Mouse (Mus musculus) E14TG2a.4 (cell line): ENCODE data around the gene Commd7.
A peak's percentile ranks its signal among the peaks of the same experiment; 100 is the strongest.
"Not testable (repeated sequence)": the region's sequence is repeated elsewhere in the genome, so short reads cannot be mapped to it uniquely, and the experiment has no call there.

Source experiments
- H3K27me3 ChIP-seq: 2 replicates; pipeline ENCODE4 v1.6.1; 2014; ENCODE audit warnings: low read length, control low read depth; ENCODE audit not compliant: insufficient read depth
- H3K36me3 ChIP-seq: 2 replicates; pipeline ENCODE4 v1.6.1; 2014; ENCODE audit warnings: low read length, control low read depth; ENCODE audit not compliant: insufficient read depth
- H3K4me1 ChIP-seq: replicated peaks from 2 replicates; pipeline ENCODE4 v1.6.1; 2014; ENCODE audit warnings: low read depth, low read length, control low read depth
- H3K4me3 ChIP-seq: replicated peaks from 2 replicates; pipeline ENCODE4 v1.5.1; 2014; ENCODE audit warnings: mild to moderate bottlenecking, low read length
- H3K9me3 ChIP-seq: 2 replicates; pipeline ENCODE4 v1.6.1; 2014; ENCODE audit warnings: low read length, control low read depth
- CTCF ChIP-seq: conservative IDR thresholded peaks from 2 replicates; pipeline ENCODE4 v1.5.1; 2014; ENCODE audit warnings: low read length
- NANOG ChIP-seq: IDR thresholded peaks from 2 replicates; pipeline ENCODE4 v1.6.1; 2014; ENCODE audit warnings: borderline replicate concordance, low read length, mixed read lengths
- POU5F1 ChIP-seq: IDR thresholded peaks from 2 replicates; pipeline ENCODE4 v1.6.1; 2014; ENCODE audit warnings: low read length, borderline replicate concordance

Commd7 gene

DNA sequence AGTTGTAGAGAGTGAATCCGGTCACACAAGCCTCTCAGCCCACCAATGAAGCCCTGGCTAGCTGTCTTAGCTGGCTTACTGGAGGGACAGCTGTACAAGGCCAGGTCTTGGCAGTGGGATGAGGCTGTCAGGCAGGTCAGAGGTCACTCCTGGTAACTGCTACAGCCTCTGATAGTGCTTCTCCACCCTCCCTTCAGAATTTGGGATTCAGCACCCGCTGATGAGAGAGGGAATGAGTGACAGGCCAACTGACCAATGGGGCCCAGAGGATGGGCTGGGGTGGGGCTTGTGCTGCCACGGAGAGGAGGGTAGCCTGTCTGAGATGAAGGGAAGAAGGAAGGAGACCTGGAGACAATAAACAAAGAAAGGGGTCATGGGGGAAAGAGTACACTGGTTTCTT is 28.0 kb upstream of the Commd7 start:
- no peak overlapping the region for H3K4me3 ChIP-seq
- TF ChIP-seq CTCF = no peak
- TF ChIP-seq POU5F1 = no peak
- TF ChIP-seq NANOG = no peak
- peaks cover 49% of the 10 kb centered on the region for H3K4me1 ChIP-seq
- H3K27me3 ChIP-seq = no peaks in the 10 kb centered on the region
- no peaks in the 10 kb centered on the region for H3K9me3 ChIP-seq
- H3K36me3 ChIP-seq = peaks cover 93% of the 10 kb centered on the region

DNA sequence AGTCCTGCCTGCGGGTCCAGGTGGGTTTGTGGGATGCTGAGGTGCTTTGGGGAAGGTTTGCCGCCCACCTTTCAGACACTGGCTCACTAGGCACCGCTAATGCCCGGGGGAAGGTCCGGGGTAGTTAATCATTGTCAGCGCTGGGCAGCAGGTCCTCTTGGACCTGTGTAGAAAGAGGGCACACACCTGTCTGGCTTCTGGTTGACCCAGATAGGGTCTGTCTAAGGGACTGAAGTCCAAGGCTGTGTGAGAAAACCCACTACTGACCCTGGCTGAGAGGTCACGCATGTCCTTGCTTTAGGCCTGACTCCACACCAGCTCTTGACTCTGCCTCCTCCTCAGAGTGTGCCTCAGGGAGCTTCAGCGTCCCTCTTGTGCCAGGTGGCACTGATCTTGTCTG is 25.1 kb upstream of the Commd7 start:
- H3K9me3 ChIP-seq, H3K4me3 ChIP-seq, H3K27me3 ChIP-seq: not testable (repeated sequence)
- Histone ChIP-seq H3K36me3 (peaks cover 89% of the 10 kb centered on the region), H3K4me1 (peaks cover 70% of the 10 kb centered on the region)

DNA sequence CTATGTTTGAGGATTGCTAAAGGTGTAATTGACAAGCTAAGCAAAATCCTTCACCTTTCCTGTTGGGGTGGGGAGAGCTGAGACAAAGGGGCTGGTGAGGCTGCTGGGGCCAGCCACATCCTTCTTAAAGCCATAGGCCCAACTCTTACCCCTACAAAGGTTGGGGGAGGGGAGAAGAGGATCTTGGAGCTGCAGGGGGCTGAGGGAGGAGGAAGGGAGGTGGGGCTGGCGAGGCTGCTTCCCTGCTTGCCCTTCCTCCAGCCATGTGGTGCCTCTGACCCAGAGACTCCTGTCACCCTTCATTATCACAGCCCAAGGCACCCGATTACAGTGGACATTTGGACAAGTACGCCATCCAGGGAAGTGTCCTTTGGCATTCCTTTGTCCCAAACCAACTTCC is 19.1 kb upstream of the Commd7 start:
- Histone ChIP-seq H3K27me3 (peaks cover 37% of the 10 kb centered on the region), H3K36me3 (peaks cover 55% of the 10 kb centered on the region), H3K4me3 (peak overlapping the region; percentile 97), H3K4me1 (peaks cover 73% of the 10 kb centered on the region), H3K9me3 (no peaks in the 10 kb centered on the region)
- TF ChIP-seq CTCF = no peak
- TF ChIP-seq NANOG = no peak

DNA sequence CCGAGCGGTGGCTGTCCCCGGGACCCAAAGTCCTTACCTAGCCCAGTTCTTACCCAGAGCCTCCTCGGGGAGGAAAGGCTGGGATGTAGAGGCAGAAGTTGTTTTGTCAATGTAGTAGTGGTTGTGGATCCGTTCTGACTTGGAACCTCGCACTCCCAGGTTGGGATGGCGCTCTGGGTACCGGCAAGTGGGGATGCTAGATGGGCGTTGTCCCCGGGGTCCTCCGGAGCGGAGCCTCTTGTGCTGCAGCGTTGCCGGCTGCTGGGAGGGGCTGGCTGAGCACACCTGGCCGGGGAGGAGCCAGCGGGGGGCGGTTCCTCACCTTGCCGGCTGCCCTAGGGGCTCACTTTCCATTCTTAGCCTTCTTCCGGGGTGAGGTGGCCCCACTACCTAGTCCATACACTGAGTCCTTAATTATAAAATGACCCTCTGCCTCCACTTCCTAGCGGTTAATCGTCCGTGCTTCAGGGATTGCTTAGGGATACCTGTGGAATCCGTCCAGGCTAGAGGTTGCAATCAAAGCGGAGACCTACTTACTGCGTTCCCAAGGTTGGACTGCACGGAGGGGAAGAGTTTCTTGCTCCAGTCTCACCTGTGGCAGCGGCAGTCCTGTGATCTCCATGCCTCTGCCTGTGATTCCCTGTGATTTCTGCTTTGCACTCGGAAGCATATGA is 17.6 kb upstream of the Commd7 start:
- H3K36me3 ChIP-seq = peaks cover 39% of the 10 kb centered on the region
- H3K4me1 ChIP-seq = peaks cover 63% of the 10 kb centered on the region
- peak overlapping the region; percentile 97 for H3K4me3 ChIP-seq
- H3K27me3 ChIP-seq = peaks cover 48% of the 10 kb centered on the region
- no peaks in the 10 kb centered on the region for H3K9me3 ChIP-seq
- TF ChIP-seq POU5F1 = no peak
- no peak for TF ChIP-seq NANOG
- TF ChIP-seq CTCF = no peak

DNA sequence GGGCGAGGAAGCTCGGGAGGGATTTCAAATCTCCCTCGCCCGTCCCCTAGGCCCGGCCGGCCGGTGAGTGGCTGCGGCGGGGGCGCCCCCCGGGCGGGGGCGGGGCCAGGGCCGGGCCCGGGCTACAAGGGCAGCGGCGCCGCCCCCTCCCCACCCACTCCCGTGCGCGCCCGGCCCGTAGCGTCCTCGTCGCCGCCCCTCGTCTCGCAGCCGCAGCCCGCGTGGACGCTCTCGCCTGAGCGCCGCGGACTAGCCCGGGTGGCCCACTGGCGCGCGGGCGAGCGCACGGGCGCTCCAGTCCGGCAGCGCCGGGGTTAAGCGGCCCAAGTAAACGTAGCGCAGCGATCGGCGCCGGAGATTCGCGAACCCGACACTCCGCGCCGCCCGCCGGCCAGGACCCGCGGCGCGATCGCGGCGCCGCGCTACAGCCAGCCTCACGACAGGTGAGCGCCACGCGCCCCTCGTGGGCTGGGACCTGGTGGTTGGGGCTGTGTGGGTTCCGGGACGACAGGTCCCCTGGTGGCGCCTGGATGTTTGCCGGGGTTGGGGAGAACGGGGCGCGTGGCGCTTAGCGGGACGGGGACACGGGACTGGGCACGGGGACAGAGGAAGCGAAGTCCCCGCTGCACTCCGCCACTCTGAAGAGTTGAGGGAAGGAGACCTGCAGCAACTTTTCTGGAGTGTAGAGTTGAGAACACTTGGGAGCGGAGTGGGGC is 16.9 kb upstream of the Commd7 start, which contains the start of gene Dnmt3b:
Gene Dnmt3b (plus strand): TSS at position 153 of the 716 bp plus-strand sequence.
- Histone ChIP-seq H3K9me3 (no peaks in the 10 kb centered on the region), H3K4me3 (peak within 1 kb of the TSS; percentile 97), H3K27me3 (peaks cover 48% of the 10 kb centered on the region), H3K36me3 (peaks cover 32% of the 10 kb centered on the region), H3K4me1 (peaks cover 63% of the 10 kb centered on the region)
- TF ChIP-seq CTCF (no peak), POU5F1 (no peak), NANOG (no peak)

DNA sequence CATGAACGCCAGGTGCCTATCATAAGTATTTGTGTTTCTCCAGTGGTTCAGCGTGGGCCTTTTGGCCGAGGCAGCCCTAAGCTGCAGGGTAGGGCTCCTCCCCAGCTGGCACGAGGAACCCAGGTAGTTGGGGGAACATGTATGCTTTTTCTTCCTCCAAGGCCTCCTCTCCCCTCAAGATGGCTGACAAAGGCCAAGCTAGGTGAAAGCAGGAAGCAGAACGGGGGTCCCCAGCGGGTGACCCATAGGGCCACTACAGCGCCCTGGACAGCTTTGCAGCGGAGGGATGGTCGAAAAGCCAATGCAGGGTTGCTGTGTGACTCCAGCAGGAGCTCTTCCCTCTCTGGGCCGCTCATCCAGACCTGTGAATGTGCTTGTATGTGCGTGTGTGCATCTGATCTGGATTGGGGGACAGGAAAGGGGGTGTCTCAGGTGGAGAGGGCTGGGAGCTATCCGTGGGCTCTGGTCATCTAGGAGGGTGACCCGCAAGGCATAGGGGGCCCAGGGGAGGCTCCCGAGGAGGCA is 16.3 kb upstream of the Commd7 start:
- TF ChIP-seq CTCF = no peak
- TF ChIP-seq POU5F1 = no peak
- no peak for TF ChIP-seq NANOG
- H3K27me3 ChIP-seq = peaks cover 48% of the 10 kb centered on the region
- peaks cover 26% of the 10 kb centered on the region for H3K36me3 ChIP-seq
- H3K4me3 ChIP-seq = peak overlapping the region; percentile 97
- peaks cover 63% of the 10 kb centered on the region for H3K4me1 ChIP-seq
- H3K9me3 ChIP-seq = no peaks in the 10 kb centered on the region

DNA sequence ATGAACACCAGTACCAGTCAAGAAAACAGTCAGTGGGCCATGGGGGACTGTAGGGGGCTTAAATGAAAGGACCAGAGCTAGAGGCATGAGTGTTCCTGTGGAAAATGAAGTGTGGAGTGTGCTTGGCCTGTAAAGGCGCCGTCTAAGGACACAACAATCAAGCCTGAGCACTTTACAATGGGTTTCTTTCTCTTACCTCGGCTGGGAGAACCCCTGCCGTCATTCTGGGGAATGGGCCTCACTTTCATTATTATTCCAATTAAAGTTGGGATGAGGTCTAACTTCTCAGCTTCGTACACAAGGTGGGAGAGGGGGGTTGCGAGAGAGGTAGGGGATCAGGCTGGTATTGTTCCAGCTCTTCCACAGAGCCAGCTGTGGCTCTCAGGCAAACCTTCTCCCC is 10.4 kb upstream of the Commd7 start:
- Histone ChIP-seq H3K9me3 (no peaks in the 10 kb centered on the region), H3K4me1 (peaks cover 71% of the 10 kb centered on the region), H3K27me3 (peaks cover 30% of the 10 kb centered on the region), H3K36me3 (no peaks in the 10 kb centered on the region), H3K4me3 (peak overlapping the region; percentile 13)
- TF ChIP-seq POU5F1 = peak; percentile 51; the same call in 1 of the 2 replicates
- no peak for TF ChIP-seq CTCF
- TF ChIP-seq NANOG = peak; percentile 95

DNA sequence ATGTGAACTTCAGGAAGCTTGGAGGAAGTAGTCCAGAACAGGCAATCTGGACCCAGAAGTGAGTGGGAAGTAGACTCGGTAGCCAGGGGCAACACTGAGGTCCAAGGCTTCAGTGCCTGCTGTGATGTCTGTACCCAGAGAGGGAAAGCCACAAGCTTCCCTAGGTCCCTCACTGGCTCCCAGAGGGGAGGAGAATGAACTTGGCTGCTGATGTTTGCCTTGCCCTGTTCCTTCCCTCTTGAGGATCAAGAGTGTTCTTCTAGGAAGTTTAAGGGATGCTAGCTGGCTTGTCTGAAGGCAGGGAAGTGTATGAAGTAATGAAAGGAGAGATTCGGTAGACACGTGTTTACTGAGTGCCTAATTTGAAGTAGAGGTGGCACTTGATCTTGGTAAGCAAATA is 9.9 kb upstream of the Commd7 start:
- Histone ChIP-seq H3K4me3 (peak overlapping the region; percentile 13; the same call in 1 of the 2 replicates), H3K27me3 (peaks cover 30% of the 10 kb centered on the region), H3K36me3 (no peaks in the 10 kb centered on the region), H3K4me1 (peaks cover 66% of the 10 kb centered on the region), H3K9me3 (no peaks in the 10 kb centered on the region)
- TF ChIP-seq NANOG = no peak
- TF ChIP-seq CTCF = no peak
- no peak for TF ChIP-seq POU5F1
